Mouse (Mus musculus) gastrocnemius, adult 2 months (tissue): ENCODE data around the gene Calu. TPM values are rescaled to one million over a fixed set of nuclear protein-coding genes. Genes with fewer than 3 reads are reported as not detected.

ENCODE experiments used
- DNase-seq: peaks from one replicate; pipeline ENCODE4 v3.0.0; 2022
- H3K27ac ChIP-seq: fragments of 200-600 bp; 2 replicates; pipeline ENCODE4 v1.8.1; 2022; ENCODE audit warnings: mild to moderate bottlenecking
- H3K4me3 ChIP-seq: fragments of 200-600 bp; 2 replicates; pipeline ENCODE4 v1.8.1; 2022; ENCODE audit warnings: mild to moderate bottlenecking, moderate library complexity
- CTCF ChIP-seq: fragments of 200-600 bp; IDR thresholded peaks from 2 replicates; pipeline ENCODE4 v1.8.1; 2022; ENCODE audit warnings: antibody characterized with exemption, mild to moderate bottlenecking, moderate library complexity
- intact Hi-C: fragments of 180-260 bp; cut with DNase I; formaldehyde crosslinking; loops from one replicate; pipeline ENCODE4 v1.15.1; 2025
- long read RNA-seq, 2 experiments: library from polyadenylated mRNA; stranded (forward); transcript quantifications; one replicate each; pipeline ENCODE4 v2.0.0; 2021
- total RNA-seq, 2 experiments: library from RNA; stranded (reverse); gene quantifications; 2 replicates each; pipeline ENCODE4 v1.2.3; 2021

Gene Calu
- total RNA-seq = 100 to 1,000 TPM in 1 of 2 experiments, 10 to 100 TPM in 1; 73.7 to 104 TPM
- long read RNA-seq, experiment 1, transcript Calu-201 (7 exons, 3,229 nt) = minor isoform, 46 of 132 reads
- long read RNA-seq, experiment 1, transcript Calu-202 (7 exons, 2,670 nt) = major isoform, 71 of 132 reads
- long read RNA-seq, experiment 1, partial matches to known transcripts = 5 of 132 reads
- long read RNA-seq, experiment 1, other reads (novel, unspliced or antisense) = 10 of 132 reads
- long read RNA-seq, experiment 2, transcript Calu-201 (7 exons, 3,229 nt) = minor isoform, 31 of 127 reads
- long read RNA-seq, experiment 2, transcript Calu-202 (7 exons, 2,670 nt) = major isoform, 76 of 127 reads
- long read RNA-seq, experiment 2, partial matches to known transcripts = 3 of 127 reads
- long read RNA-seq, experiment 2, other reads (novel, unspliced or antisense) = 16 of 127 reads

- TF ChIP-seq CTCF = no peak
- Histone ChIP-seq H3K27ac (peak within 1 kb of the TSS; percentile 96), H3K4me3 (peak within 1 kb of the TSS; percentile 80)
- peak; percentile 100 for DNase-seq
- intact Hi-C loops = loop anchor here (5.0 kb wide), 2 partner anchors 76 to 259 kb away; partner anchors contain the start of genes Hilpda and Tnpo3
Measured at GRCm38 (mm10) chr6:29347665-29348370, at the start of gene Calu. Gene Calu, plus strand, starts transcription at chr6:29348069.

GRCm38 (mm10) chr6:29299112-29299511, 48.8 kb upstream of the Calu start:
- DNase-seq = no peak
- Histone ChIP-seq H3K27ac (no peak overlapping the region), H3K4me3 (no peak overlapping the region)
- TF ChIP-seq CTCF = no peak
- intact Hi-C loops = no loop called here

GRCm38 (mm10) chr6:29303251-29303650, 44.6 kb upstream of the Calu start:
- DNase-seq = no peak
- no peak overlapping the region for H3K4me3 ChIP-seq
- intact Hi-C loops = no loop called here
- no peak for TF ChIP-seq CTCF
- H3K27ac ChIP-seq = no peak overlapping the region

GRCm38 (mm10) chr6:29303726-29304125, 44.1 kb upstream of the Calu start:
- Histone ChIP-seq H3K27ac (no peak overlapping the region), H3K4me3 (no peak overlapping the region)
- DNase-seq = no peak
- intact Hi-C loops = no loop called here
- peak; percentile 41 for TF ChIP-seq CTCF

- Histone ChIP-seq H3K27ac (no peak overlapping the region), H3K4me3 (no peak overlapping the region)
- DNase-seq = no peak
- intact Hi-C loops = no loop called here
- TF ChIP-seq CTCF = no peak
Measured at GRCm38 (mm10) chr6:29305462-29305861, 42.4 kb upstream of the Calu start.

GRCm38 (mm10) chr6:29308846-29309605, 38.8 kb upstream of the Calu start:
- Histone ChIP-seq H3K27ac (no peak overlapping the region), H3K4me3 (no peak overlapping the region)
- intact Hi-C loops = no loop called here
- DNase-seq = no peak
- no peak for TF ChIP-seq CTCF

GRCm38 (mm10) chr6:29313690-29314202, 34.1 kb upstream of the Calu start:
- Histone ChIP-seq H3K4me3 (no peak overlapping the region), H3K27ac (no peak overlapping the region)
- TF ChIP-seq CTCF = no peak
- intact Hi-C loops = no loop called here
- DNase-seq = no peak

- TF ChIP-seq CTCF = no peak
- Histone ChIP-seq H3K4me3 (no peak overlapping the region), H3K27ac (no peak overlapping the region)
- intact Hi-C loops = no loop called here
- DNase-seq = no peak
Measured at GRCm38 (mm10) chr6:29317286-29317685, 30.6 kb upstream of the Calu start.

GRCm38 (mm10) chr6:29317941-29318340, 29.9 kb upstream of the Calu start:
- Histone ChIP-seq H3K4me3 (no peak overlapping the region), H3K27ac (no peak overlapping the region)
- intact Hi-C loops = no loop called here
- no peak for TF ChIP-seq CTCF
- no peak for DNase-seq

- Histone ChIP-seq H3K4me3 (no peak within 1 kb of the TSS), H3K27ac (no peak within 1 kb of the TSS)
- DNase-seq = no peak
- intact Hi-C loops = no loop called here
- no peak for TF ChIP-seq CTCF
Measured at GRCm38 (mm10) chr6:29318879-29319278, 29.0 kb upstream of the Calu start, which contains the start of gene Fam71f1. Gene Fam71f1, plus strand, starts transcription at chr6:29319140.

- intact Hi-C loops = no loop called here
- no peak for DNase-seq
- no peak overlapping the region for H3K4me3 ChIP-seq
- H3K27ac ChIP-seq = no peak overlapping the region
- no peak for TF ChIP-seq CTCF
Measured at GRCm38 (mm10) chr6:29321586-29321985, 26.3 kb upstream of the Calu start.

GRCm38 (mm10) chr6:29322147-29322546, 25.7 kb upstream of the Calu start:
- TF ChIP-seq CTCF = no peak
- no peak for DNase-seq
- Histone ChIP-seq H3K4me3 (no peak overlapping the region), H3K27ac (no peak overlapping the region)
- intact Hi-C loops = no loop called here

- TF ChIP-seq CTCF = no peak
- intact Hi-C loops = no loop called here
- H3K27ac ChIP-seq = no peak overlapping the region
- DNase-seq = no peak
- no peak overlapping the region for H3K4me3 ChIP-seq
Measured at GRCm38 (mm10) chr6:29322735-29323134, 25.1 kb upstream of the Calu start.
